Mouse (Mus musculus) activated CD4-positive, CD25-positive, alpha-beta regulatory T cell, adult 4 months (primary cell): ENCODE results near the gene Gm11555. TPM values are rescaled to one million over a fixed set of nuclear protein-coding genes. Genes with fewer than 3 reads are reported as not detected.

ENCODE experiments used
- polyA plus RNA-seq, 2 experiments: library from polyadenylated mRNA; unstranded; fragments of 100-300 nt; shearing (Covaris generic); gene quantifications; one replicate each; pipeline ENCODE4 v1.2.1; 2017

The Gm11555 gene
- polyA plus RNA-seq, 2 experiments from 2014 or later: not detected

Other genes starting within 250 kb of the Gm11555 start
- not detected for gene Krt12, start 228.0 kb downstream of the Gm11555 start, polyA plus RNA-seq
- gene Krt20, start 212.1 kb downstream of the Gm11555 start, polyA plus RNA-seq: under 1 TPM in 1 of 2 experiments, not detected in 1; 0.17 TPM
- gene Krt23, start 157.1 kb downstream of the Gm11555 start, polyA plus RNA-seq: not detected
- not detected for gene Krt39, start 128.9 kb downstream of the Gm11555 start, polyA plus RNA-seq
- not detected for gene Krt40, start 107.1 kb downstream of the Gm11555 start, polyA plus RNA-seq
- not detected for gene Krtap3-3, start 99.4 kb downstream of the Gm11555 start, polyA plus RNA-seq
- gene Krtap3-2, start 93.4 kb downstream of the Gm11555 start, polyA plus RNA-seq: not detected
- not detected for gene Gm11939, start 90.8 kb downstream of the Gm11555 start, polyA plus RNA-seq
- not detected for gene Krtap3-1, start 83.6 kb downstream of the Gm11555 start, polyA plus RNA-seq
- gene Krtap1-5, start 69.2 kb downstream of the Gm11555 start, polyA plus RNA-seq: not detected
- gene Krtap1-4, start 66.6 kb downstream of the Gm11555 start, polyA plus RNA-seq: not detected
- gene Krtap1-3, start 58.9 kb downstream of the Gm11555 start, polyA plus RNA-seq: not detected
- not detected for gene Krtap9-3, start 52.1 kb downstream of the Gm11555 start, polyA plus RNA-seq
- gene Gm11938, start 46.9 kb downstream of the Gm11555 start, polyA plus RNA-seq: not detected
- gene Gm11937, start 40.0 kb downstream of the Gm11555 start, polyA plus RNA-seq: not detected
- gene Krtap2-4, start 35.4 kb downstream of the Gm11555 start, polyA plus RNA-seq: not detected
- gene Gm11562, start 29.8 kb downstream of the Gm11555 start, polyA plus RNA-seq: not detected
- not detected for gene Krtap4-1, start 22.0 kb downstream of the Gm11555 start, polyA plus RNA-seq
- gene Krtap4-2, start 15.2 kb downstream of the Gm11555 start, polyA plus RNA-seq: not detected
- gene Krtap4-7, start 6.1 kb downstream of the Gm11555 start, polyA plus RNA-seq: not detected
- gene Gm11563, start 8.7 kb upstream of the Gm11555 start, polyA plus RNA-seq: not detected
- gene Krtap4-6, start 15.7 kb upstream of the Gm11555 start, polyA plus RNA-seq: not detected
- not detected for gene Gm14190, start 40.5 kb upstream of the Gm11555 start, polyA plus RNA-seq
- gene Gm14180, start 84.1 kb upstream of the Gm11555 start, polyA plus RNA-seq: not detected
- gene Gm11595, start 122.7 kb upstream of the Gm11555 start, polyA plus RNA-seq: not detected
- gene Krtap4-8, start 130.5 kb upstream of the Gm11555 start, polyA plus RNA-seq: not detected
- not detected for gene Krtap4-9, start 135.0 kb upstream of the Gm11555 start, polyA plus RNA-seq
- gene Gm11596, start 143.2 kb upstream of the Gm11555 start, polyA plus RNA-seq: not detected
- not detected for gene Gm11569, start 148.7 kb upstream of the Gm11555 start, polyA plus RNA-seq
- not detected for gene Gm11554, start 154.2 kb upstream of the Gm11555 start, polyA plus RNA-seq
- not detected for gene Krtap4-13, start 159.7 kb upstream of the Gm11555 start, polyA plus RNA-seq
- not detected for gene Gm11564, start 165.4 kb upstream of the Gm11555 start, polyA plus RNA-seq
- gene 2300003K06Rik, start 187.8 kb upstream of the Gm11555 start, polyA plus RNA-seq: not detected
- gene Krtap4-16, start 201.4 kb upstream of the Gm11555 start, polyA plus RNA-seq: not detected
- gene Gm11568, start 207.7 kb upstream of the Gm11555 start, polyA plus RNA-seq: not detected
- not detected for gene Gm11559, start 214.2 kb upstream of the Gm11555 start, polyA plus RNA-seq
- not detected for gene Krtap9-1, start 223.2 kb upstream of the Gm11555 start, polyA plus RNA-seq
- not detected for gene Gm11567, start 229.0 kb upstream of the Gm11555 start, polyA plus RNA-seq